Mouse (Mus musculus) intestine, postnatal 0 days (tissue): ENCODE measurements around the gene Ap2b1. TPM values are rescaled to one million over a fixed set of nuclear protein-coding genes. Genes with fewer than 3 reads are reported as not detected.

Experiments used
- ATAC-seq: fragments of 200-750 bp; cut with Nextera tagmentation; 2 replicates; pipeline ENCODE4 v1.8.0; 2017; ENCODE audit warnings: mild to moderate bottlenecking, moderate TSS enrichment, moderate library complexity
- H3K27ac ChIP-seq: fragments of 300-500 bp; sonication (generic); 2 replicates; pipeline ENCODE4 v1.5.1; 2014; ENCODE audit warnings: mild to moderate bottlenecking, low read depth, low read length, moderate library complexity
- H3K27me3 ChIP-seq: fragments of 300-500 bp; sonication (generic); replicated peaks from 2 replicates; pipeline ENCODE4 v1.6.1; 2014; ENCODE audit warnings: low read length, mixed read lengths; ENCODE audit not compliant: control insufficient read depth, insufficient read depth
- H3K36me3 ChIP-seq: fragments of 300-500 bp; sonication (generic); 2 replicates; pipeline ENCODE4 v1.6.1; 2014; ENCODE audit warnings: mild to moderate bottlenecking, moderate library complexity; ENCODE audit not compliant: control insufficient read depth, insufficient read depth
- H3K4me1 ChIP-seq: fragments of 300-500 bp; sonication (generic); replicated peaks from 2 replicates; pipeline ENCODE4 v1.6.1; 2014; ENCODE audit warnings: antibody characterized with exemption, low read length, mixed read lengths; ENCODE audit not compliant: control insufficient read depth, insufficient read depth
- H3K4me2 ChIP-seq: fragments of 300-500 bp; sonication (generic); replicated peaks from 2 replicates; pipeline ENCODE4 v1.6.1; 2014; ENCODE audit warnings: low read depth, mild to moderate bottlenecking, moderate library complexity
- H3K4me3 ChIP-seq: fragments of 300-500 bp; sonication (generic); 2 replicates; pipeline ENCODE4 v1.5.1; 2014; ENCODE audit warnings: low read depth, low read length
- H3K9ac ChIP-seq: fragments of 300-500 bp; sonication (generic); 2 replicates; pipeline ENCODE4 v1.6.1; 2014; ENCODE audit warnings: mild to moderate bottlenecking, low read depth, low read length
- H3K9me3 ChIP-seq: fragments of 300-500 bp; sonication (generic); 2 replicates; pipeline ENCODE4 v1.6.1; 2016; ENCODE audit warnings: mixed run types; ENCODE audit not compliant: control insufficient read depth
- CTCF ChIP-seq: sonication (generic); IDR thresholded peaks from 2 replicates; pipeline ENCODE4 v1.5.1; 2016; ENCODE audit warnings: low read depth, mild to moderate bottlenecking, control low read depth, antibody characterized with exemption, moderate library complexity
- WGBS: fragments of 180-500 bp; shearing (Covaris S2); extraction: QIAGEN DNeasy Blood & Tissue Kit; methylation state at CpG from one replicate; pipeline ENCODE4 v1.1.7; 2014; 5-methylcytosine and 5-hydroxymethylcytosine counted together
- polyA plus RNA-seq: library from polyadenylated mRNA; unstranded; fragments of >200 nt; fragmentation: Nextera tagmentation; extraction: Ambion mirVana; gene quantifications from 2 replicates; pipeline ENCODE4 v1.2.1, GENCODE M21; 2015

The Ap2b1 gene
- polyA plus RNA-seq, 1 experiment from 2014 or later, result 20.7 TPM

- ATAC-seq, result no peak
- no peaks in the 10 kb centered on the region for H3K4me1 ChIP-seq
- no peaks in the 10 kb centered on the region for H3K27me3 ChIP-seq
- H3K9me3 ChIP-seq, result no peaks in the 10 kb centered on the region
- no peak overlapping the region for H3K4me2 ChIP-seq
- peaks cover 48% of the 10 kb centered on the region for H3K36me3 ChIP-seq
- H3K9ac ChIP-seq, result no peak overlapping the region
- H3K27ac ChIP-seq, result no peak overlapping the region
- no peak overlapping the region for H3K4me3 ChIP-seq
- no peak for TF ChIP-seq CTCF
- WGBS, result 75% methylated on average over 5 of the region's 5 CpGs
These were observed 99.9 kb downstream of the Ap2b1 start for GRCm38 (mm10) chr11:83398724-83399123.

GRCm38 (mm10) chr11:83403787-83404186, 105.0 kb downstream of the Ap2b1 start:
- no peak for ATAC-seq
- H3K27me3 ChIP-seq, result no peaks in the 10 kb centered on the region; the same call in 1 of the 2 replicates
- WGBS, result 81% methylated on average over 7 of the region's 7 CpGs
- H3K4me1 ChIP-seq, result no peaks in the 10 kb centered on the region
- H3K9ac ChIP-seq, result no peak overlapping the region
- no peaks in the 10 kb centered on the region for H3K9me3 ChIP-seq
- H3K4me2 ChIP-seq, result no peak overlapping the region
- no peak for TF ChIP-seq CTCF
- H3K36me3 ChIP-seq, result peaks cover 43% of the 10 kb centered on the region
- no peak overlapping the region for H3K4me3 ChIP-seq
- no peak overlapping the region for H3K27ac ChIP-seq

- Histone ChIP-seq H3K4me3 (no peak overlapping the region), H3K27ac (no peak overlapping the region), H3K36me3 (peaks cover 27% of the 10 kb centered on the region), H3K4me1 (no peaks in the 10 kb centered on the region), H3K9ac (no peak overlapping the region), H3K9me3 (no peaks in the 10 kb centered on the region), H3K4me2 (no peak overlapping the region), H3K27me3 (peaks cover 5% of the 10 kb centered on the region; the same call in 1 of the 2 replicates)
- 62% methylated on average over 3 of the region's 3 CpGs for WGBS
- no peak for TF ChIP-seq CTCF
- no peak for ATAC-seq
These were observed 107.6 kb downstream of the Ap2b1 start for GRCm38 (mm10) chr11:83406391-83406790.

GRCm38 (mm10) chr11:83408242-83408641, 109.4 kb downstream of the Ap2b1 start:
- Histone ChIP-seq H3K27ac (no peak overlapping the region), H3K9ac (no peak overlapping the region), H3K4me2 (no peak overlapping the region), H3K4me3 (no peak overlapping the region), H3K27me3 (peaks cover 5% of the 10 kb centered on the region; the same call in 1 of the 2 replicates), H3K4me1 (no peaks in the 10 kb centered on the region), H3K36me3 (peaks cover 16% of the 10 kb centered on the region), H3K9me3 (no peaks in the 10 kb centered on the region)
- WGBS, result 49% methylated on average over 8 of the region's 8 CpGs
- no peak for ATAC-seq
- no peak for TF ChIP-seq CTCF

- Histone ChIP-seq H3K9ac (peak within 1 kb of the TSS; percentile 34; the same call in 1 of the 2 replicates), H3K9me3 (no peaks in the 10 kb centered on the region), H3K27me3 (peaks cover 5% of the 10 kb centered on the region; the same call in 1 of the 2 replicates), H3K4me2 (peak within 1 kb of the TSS; percentile 97), H3K4me3 (peak within 1 kb of the TSS; percentile 63), H3K27ac (no peak within 1 kb of the TSS), H3K4me1 (no peaks in the 10 kb centered on the region), H3K36me3 (peaks cover 6% of the 10 kb centered on the region; the same call in 1 of the 2 replicates)
- TF ChIP-seq CTCF, result no peak
- ATAC-seq, result 0 out of 2 replicates have a peak, but pooled peaks have one; percentile 41
- 2% methylated on average over 37 of the region's 44 CpGs for WGBS
These were observed 110.4 kb downstream of the Ap2b1 start, which contains the start of gene Rasl10b for GRCm38 (mm10) chr11:83409087-83409754. Gene Rasl10b (plus strand): TSS chr11:83409137.

GRCm38 (mm10) chr11:83409792-83410291, 111.0 kb downstream of the Ap2b1 start:
- Histone ChIP-seq H3K4me2 (peak overlapping the region; percentile 97), H3K27ac (no peak overlapping the region), H3K4me3 (peak overlapping the region; percentile 63), H3K27me3 (peaks cover 5% of the 10 kb centered on the region; the same call in 1 of the 2 replicates), H3K9ac (peak overlapping the region; percentile 34; the same call in 1 of the 2 replicates), H3K4me1 (no peaks in the 10 kb centered on the region), H3K9me3 (no peaks in the 10 kb centered on the region), H3K36me3 (no peaks in the 10 kb centered on the region)
- 3% methylated on average over 7 of the region's 40 CpGs for whole genome bisulfite sequencing
- no peak for TF ChIP-seq CTCF
- 0 out of 2 replicates have a peak, but pooled peaks have one; percentile 13 for ATAC-seq
